Mouse (Mus musculus) ES-E14 (cell line): ENCODE results near the gene Igf2r. TPM values are rescaled to one million over a fixed set of nuclear protein-coding genes. Genes with fewer than 3 reads are reported as not detected.
A peak's percentile ranks its signal among the peaks of the same experiment; 100 is the strongest.

Experiments
- DNase-seq: peaks from one replicate; pipeline ENCODE4 v3.0.0-alpha.2; 2013; ENCODE audit warnings: low read depth, low spot score
- H3K27ac ChIP-seq: 2 replicates; pipeline ENCODE4 v1.5.1; 2012; ENCODE audit warnings: low read depth, mild to moderate bottlenecking, low read length, moderate library complexity, mixed read lengths; ENCODE audit not compliant: poor library complexity, insufficient read depth, severe bottlenecking
- H3K36me3 ChIP-seq: 2 replicates; pipeline ENCODE4 v1.6.1; 2012; ENCODE audit warnings: mild to moderate bottlenecking, low read length, moderate library complexity, mixed read lengths; ENCODE audit not compliant: control insufficient read depth, poor library complexity, insufficient read depth, severe bottlenecking
- H3K4me1 ChIP-seq, 2 experiments: fragments of 150-350 bp in 1 of 2; sonication (generic) in 1 of 2; 2 replicates each; pipeline ENCODE4 v1.6.1; 2012; ENCODE audit warnings: low read length in 2 of 2, mild to moderate bottlenecking in 1 of 2, mixed read lengths in 1 of 2; ENCODE audit not compliant: control insufficient read depth in 2 of 2, insufficient read depth in 2 of 2, poor library complexity in 1 of 2
- H3K4me3 ChIP-seq, 2 experiments: fragments of 150-350 bp in 1 of 2; sonication (generic) in 1 of 2; 2 replicates each; pipeline ENCODE4 v1.5.1; 2012; ENCODE audit warnings: low read length in 2 of 2, low read depth in 1 of 2, mild to moderate bottlenecking in 1 of 2, mixed read lengths in 1 of 2; ENCODE audit not compliant: insufficient read depth in 1 of 2, poor library complexity in 1 of 2, severe bottlenecking in 1 of 2
- H3K9ac ChIP-seq: 2 replicates; pipeline ENCODE4 v1.6.1; 2012; ENCODE audit warnings: low read depth, mild to moderate bottlenecking, low read length, mixed read lengths; ENCODE audit not compliant: poor library complexity, insufficient read depth, severe bottlenecking
- H3K9me3 ChIP-seq: fragments of 150-350 bp; sonication (generic); 2 replicates; pipeline ENCODE4 v1.6.1; 2012; ENCODE audit warnings: low read depth, mild to moderate bottlenecking, low read length; ENCODE audit not compliant: control insufficient read depth, insufficient read depth
- CHD2 ChIP-seq: IDR thresholded peaks from 2 replicates; pipeline ENCODE4 v1.6.1; 2014; ENCODE audit warnings: mild to moderate bottlenecking, low read depth, low read length, inconsistent platforms
- HCFC1 ChIP-seq: IDR thresholded peaks from 2 replicates; pipeline ENCODE4 v1.6.1; 2012; ENCODE audit warnings: low read length, inconsistent platforms, borderline replicate concordance; ENCODE audit not compliant: insufficient read depth
- MAFK ChIP-seq: IDR thresholded peaks from 2 replicates; pipeline ENCODE4 v1.6.1; 2014; ENCODE audit warnings: mild to moderate bottlenecking, low read depth, low read length, inconsistent platforms; ENCODE audit not compliant: insufficient read depth
- ZC3H11A ChIP-seq: IDR thresholded peaks from 2 replicates; pipeline ENCODE4 v1.6.1; 2012; ENCODE audit warnings: low read depth, mild to moderate bottlenecking, inconsistent platforms, low read length, borderline replicate concordance
- ZNF384 ChIP-seq: IDR thresholded peaks from 2 replicates; pipeline ENCODE4 v1.6.1; 2012; ENCODE audit warnings: low read depth, low read length, inconsistent platforms
- in situ Hi-C, 2 experiments: fragments of 600-800 bp; cut with MboI; formaldehyde crosslinking; loops; one replicate each; pipeline ENCODE4 v1.15.1; 2025; ENCODE audit warnings: low sequenced_read_pairs in 2 of 2, inconsistent platforms in 1 of 2; ENCODE audit not compliant: unreplicated experiment in 2 of 2
- total RNA-seq: library from RNA; depleted of rRNA; stranded (reverse); fragments of 300-350 nt; gene quantifications from 2 replicates; pipeline ENCODE4 v1.2.3, GENCODE M21; 2012

Gene Igf2r
- total RNA-seq, 1 experiment = 91.9 TPM

- TF ChIP-seq HCFC1 (no peak), CHD2 (no peak), MAFK (no peak), ZC3H11A (no peak), ZNF384 (peak; percentile 63; the same call in 1 of the 2 replicates)
- Histone ChIP-seq H3K36me3 (no peaks in the 10 kb centered on the region), H3K4me3 (no peak overlapping the region), H3K9me3 (no peaks in the 10 kb centered on the region), H3K4me1 (peaks cover 0 to 2% of the 10 kb centered on the region in 2 experiments; a peak in 2 of 4 replicates), H3K9ac (no peak overlapping the region), H3K27ac (no peak overlapping the region)
- no peak for DNase-seq
- in situ Hi-C loops = no loop called here
These were observed 2.1 kb downstream of the Igf2r start for GRCm38 (mm10) chr17:12767294-12767852.

GRCm38 (mm10) chr17:12763412-12763811, 6.1 kb downstream of the Igf2r start:
- no peak overlapping the region for H3K9ac ChIP-seq
- no peaks in the 10 kb centered on the region for H3K9me3 ChIP-seq
- no peaks in the 10 kb centered on the region; a peak in 1 of 4 replicates for H3K4me1 ChIP-seq
- TF ChIP-seq HCFC1 (no peak), ZNF384 (no peak), CHD2 (no peak), ZC3H11A (no peak)
- DNase-seq = no peak
- no peak overlapping the region for H3K4me3 ChIP-seq
- no peak overlapping the region for H3K27ac ChIP-seq
- H3K36me3 ChIP-seq = no peaks in the 10 kb centered on the region
- in situ Hi-C loops = no loop called here

GRCm38 (mm10) chr17:12760355-12761146, 8.9 kb downstream of the Igf2r start:
- no peak overlapping the region for H3K27ac ChIP-seq

GRCm38 (mm10) chr17:12759646-12760074, 9.8 kb downstream of the Igf2r start:
- H3K4me3 ChIP-seq = no peak overlapping the region
- H3K36me3 ChIP-seq = no peaks in the 10 kb centered on the region
- DNase-seq = no peak
- H3K27ac ChIP-seq = no peak overlapping the region
- no peak for TF ChIP-seq ZNF384
- no peak for TF ChIP-seq MAFK
- no peak for TF ChIP-seq HCFC1
- no peak for TF ChIP-seq ZC3H11A
- TF ChIP-seq CHD2 = no peak
- H3K9me3 ChIP-seq = no peaks in the 10 kb centered on the region
- peaks cover 0 to 6% of the 10 kb centered on the region in 2 experiments; a peak in 1 of 4 replicates for H3K4me1 ChIP-seq
- no peak overlapping the region for H3K9ac ChIP-seq
- in situ Hi-C loops = no loop called here

More at GRCm38 (mm10) chr17:12760355-12761146, 8.9 kb downstream of the Igf2r start:
- TF ChIP-seq MAFK (no peak), ZC3H11A (no peak), ZNF384 (no peak), HCFC1 (no peak), CHD2 (no peak)
- Histone ChIP-seq H3K36me3 (no peaks in the 10 kb centered on the region), H3K4me3 (no peak overlapping the region), H3K4me1 (peaks cover 0 to under 1% of the 10 kb centered on the region in 2 experiments; a peak in 1 of 4 replicates), H3K9me3 (no peaks in the 10 kb centered on the region), H3K9ac (no peak overlapping the region)
- in situ Hi-C loops = no loop called here
- no peak for DNase-seq
